Mouse (Mus musculus) embryonic fibroblast, embryonic 13.5 days (primary cell): ENCODE results near the gene Wdr74. TPM values are rescaled to one million over a fixed set of nuclear protein-coding genes. Genes with fewer than 3 reads are reported as not detected.
"Not testable (repeated sequence)": the region's sequence is repeated elsewhere in the genome, so short reads cannot be mapped to it uniquely, and the experiment has no call there.

Experiments used
- H3K27ac ChIP-seq: 2 replicates; pipeline ENCODE4 v1.5.1; 2012; ENCODE audit warnings: low read length, control low read depth, inconsistent platforms; ENCODE audit not compliant: insufficient read depth
- H3K4me1 ChIP-seq: 2 replicates; pipeline ENCODE4 v1.6.1; 2011; ENCODE audit warnings: low read length; ENCODE audit not compliant: control insufficient read depth, insufficient read depth
- H3K4me3 ChIP-seq: 2 replicates; pipeline ENCODE4 v1.5.1; 2011; ENCODE audit warnings: mild to moderate bottlenecking, control low read depth, low read length; ENCODE audit not compliant: insufficient read depth
- CTCF ChIP-seq: IDR thresholded peaks from 2 replicates; pipeline ENCODE4 v1.5.1; 2011; ENCODE audit warnings: mild to moderate bottlenecking, control low read depth, low read length, moderate library complexity, borderline replicate concordance; ENCODE audit not compliant: insufficient read depth
- POLR2A ChIP-seq: IDR thresholded peaks from 2 replicates; pipeline ENCODE4 v1.6.1; 2011; ENCODE audit warnings: low read depth, mild to moderate bottlenecking, control low read depth, low read length, moderate library complexity
- polyA plus RNA-seq: library from polyadenylated mRNA; stranded (reverse); fragments of >200 nt; gene quantifications from 2 replicates; pipeline ENCODE4 v1.2.4, GENCODE M21; 2011; ENCODE audit warnings: low read depth; ENCODE audit not compliant: missing spikeins, insufficient read length

Gene Wdr74
- polyA plus RNA-seq, 1 experiment = 52.3 TPM

- H3K4me1 ChIP-seq = peaks cover 4% of the 10 kb centered on the region; the same call in 1 of the 2 replicates
- no peak for TF ChIP-seq CTCF
- no peak for TF ChIP-seq POLR2A
- H3K27ac ChIP-seq = no peak overlapping the region
- no peak overlapping the region for H3K4me3 ChIP-seq
Measured at GRCm38 (mm10) chr19:8714653-8715481, 20.8 kb upstream of the Wdr74 start.

GRCm38 (mm10) chr19:8715868-8716766 lies 19.5 kb upstream of the Wdr74 start:
- TF ChIP-seq POLR2A (no peak), CTCF (no peak)
- no peak overlapping the region for H3K27ac ChIP-seq
- H3K4me1 ChIP-seq = no peaks in the 10 kb centered on the region
- no peak overlapping the region for H3K4me3 ChIP-seq

- Histone ChIP-seq H3K4me1 (no peaks in the 10 kb centered on the region), H3K4me3 (no peak overlapping the region), H3K27ac (no peak overlapping the region)
- TF ChIP-seq POLR2A = no peak
- TF ChIP-seq CTCF = no peak
Measured at GRCm38 (mm10) chr19:8716767-8717475, 18.7 kb upstream of the Wdr74 start.

- no peak overlapping the region for H3K4me3 ChIP-seq
- H3K27ac ChIP-seq = no peak overlapping the region
- TF ChIP-seq CTCF (peak; percentile 31; the same call in 1 of the 2 replicates), POLR2A (no peak)
- no peaks in the 10 kb centered on the region for H3K4me1 ChIP-seq
Measured at GRCm38 (mm10) chr19:8718357-8718756, 17.3 kb upstream of the Wdr74 start.

- H3K4me1 ChIP-seq, H3K27ac ChIP-seq: not testable (repeated sequence)
Measured at GRCm38 (mm10) chr19:8719037-8719436, 16.6 kb upstream of the Wdr74 start.

GRCm38 (mm10) chr19:8721378-8721777 lies 14.2 kb upstream of the Wdr74 start:
- TF ChIP-seq CTCF (no peak), POLR2A (no peak)
- Histone ChIP-seq H3K4me3 (peak overlapping the region; percentile 95), H3K4me1 (0 out of 2 replicates have a peak, but pooled peaks cover 2% of the 10 kb centered on the region), H3K27ac (peak overlapping the region; percentile 100)

More at GRCm38 (mm10) chr19:8719037-8719436, 16.6 kb upstream of the Wdr74 start:
- H3K4me3 ChIP-seq = not testable (repeated sequence)

GRCm38 (mm10) chr19:8722021-8722420 lies 13.6 kb upstream of the Wdr74 start:
- Histone ChIP-seq H3K4me3 (peak overlapping the region; percentile 95), H3K27ac (peak overlapping the region; percentile 100), H3K4me1 (0 out of 2 replicates have a peak, but pooled peaks cover 2% of the 10 kb centered on the region)
- no peak for TF ChIP-seq POLR2A
- TF ChIP-seq CTCF = no peak

GRCm38 (mm10) chr19:8722559-8722906 lies 13.1 kb upstream of the Wdr74 start:
- H3K4me3 ChIP-seq = peak overlapping the region; percentile 95
- no peak for TF ChIP-seq CTCF
- no peak for TF ChIP-seq POLR2A
- peak overlapping the region; percentile 100 for H3K27ac ChIP-seq
- 0 out of 2 replicates have a peak, but pooled peaks cover 2% of the 10 kb centered on the region for H3K4me1 ChIP-seq

GRCm38 (mm10) chr19:8722907-8723573 lies 12.6 kb upstream of the Wdr74 start, which contains the start of gene Slc3a2:
Gene Slc3a2, minus strand, starts transcription at chr19:8723369.
- TF ChIP-seq CTCF = no peak
- TF ChIP-seq POLR2A = peak; percentile 83
- H3K27ac ChIP-seq = peak within 1 kb of the TSS; percentile 100
- H3K4me1 ChIP-seq = 0 out of 2 replicates have a peak, but pooled peaks cover 2% of the 10 kb centered on the region
- H3K4me3 ChIP-seq = peak within 1 kb of the TSS; percentile 96
